Mouse (Mus musculus) heart, postnatal 0 days (tissue): ENCODE measurements around the gene Snx30. TPM values are rescaled to one million over a fixed set of nuclear protein-coding genes. Genes with fewer than 3 reads are reported as not detected.

Experiments
- ATAC-seq: fragments of 200-750 bp; cut with Nextera tagmentation; 2 replicates; pipeline ENCODE4 v1.8.0; 2017; ENCODE audit warnings: low read depth, moderate number of reproducible peaks, moderate library complexity; ENCODE audit not compliant: insufficient read depth
- DNase-seq: peaks from one replicate; pipeline ENCODE4 v3.0.0-alpha.2; 2016; ENCODE audit warnings: low spot score
- H3K27ac ChIP-seq: fragments of 300-500 bp; sonication (generic); 2 replicates; pipeline ENCODE4 v1.5.1; 2014; ENCODE audit warnings: low read depth, mild to moderate bottlenecking
- H3K27me3 ChIP-seq: fragments of 300-500 bp; sonication (generic); 2 replicates; pipeline ENCODE4 v1.6.1; 2014; ENCODE audit warnings: low read length, mixed read lengths; ENCODE audit not compliant: control insufficient read depth, insufficient read depth
- H3K36me3 ChIP-seq: fragments of 300-500 bp; sonication (generic); replicated peaks from 2 replicates; pipeline ENCODE4 v1.6.1; 2014; ENCODE audit warnings: low read length, mixed read lengths; ENCODE audit not compliant: control insufficient read depth, insufficient read depth
- H3K4me1 ChIP-seq: fragments of 300-500 bp; sonication (generic); 2 replicates; pipeline ENCODE4 v1.6.1; 2014; ENCODE audit warnings: antibody characterized with exemption; ENCODE audit not compliant: control insufficient read depth, insufficient read depth
- H3K4me2 ChIP-seq: fragments of 300-500 bp; sonication (generic); 2 replicates; pipeline ENCODE4 v1.6.1; 2014; ENCODE audit warnings: low read depth, mild to moderate bottlenecking, low read length, moderate library complexity
- H3K4me3 ChIP-seq: fragments of 300-500 bp; sonication (generic); 2 replicates; pipeline ENCODE4 v1.5.1; 2014; ENCODE audit warnings: low read depth, low read length
- H3K9ac ChIP-seq: fragments of 300-500 bp; sonication (generic); replicated peaks from 2 replicates; pipeline ENCODE4 v1.6.1; 2014; ENCODE audit warnings: low read depth, low read length, mixed read lengths
- H3K9me3 ChIP-seq: fragments of 300-500 bp; sonication (generic); replicated peaks from 2 replicates; pipeline ENCODE4 v1.6.1; 2016; ENCODE audit warnings: low read length; ENCODE audit not compliant: control insufficient read depth
- CTCF ChIP-seq: IDR thresholded peaks from 2 replicates; pipeline ENCODE4 v1.5.1; 2016; ENCODE audit warnings: antibody characterized with exemption, control low read depth, low read depth
- EP300 ChIP-seq: IDR thresholded peaks from 2 replicates; pipeline ENCODE4 v1.6.1; 2016; ENCODE audit warnings: antibody characterized with exemption, low read depth
- WGBS: fragments of 180-500 bp; shearing (Covaris S2); extraction: QIAGEN DNeasy Blood & Tissue Kit; methylation state at CpG from one replicate; pipeline ENCODE4 v1.1.7; 2014; 5-methylcytosine and 5-hydroxymethylcytosine counted together
- polyA plus RNA-seq: library from polyadenylated mRNA; unstranded; fragments of >200 nt; fragmentation: Nextera tagmentation; extraction: Ambion mirVana; gene quantifications from 2 replicates; pipeline ENCODE4 v1.2.1, GENCODE M21; 2015
- total RNA-seq: library from RNA; depleted of rRNA; stranded (reverse); fragments of >200 nt; gene quantifications from 2 replicates; pipeline ENCODE4 v1.2.3, GENCODE M21; 2014; ENCODE audit warnings: low replicate concordance

The Snx30 gene
- total and polyA plus RNA-seq, 2 experiments from 2014 or later = 2.9 to 4.5 TPM

DNA sequence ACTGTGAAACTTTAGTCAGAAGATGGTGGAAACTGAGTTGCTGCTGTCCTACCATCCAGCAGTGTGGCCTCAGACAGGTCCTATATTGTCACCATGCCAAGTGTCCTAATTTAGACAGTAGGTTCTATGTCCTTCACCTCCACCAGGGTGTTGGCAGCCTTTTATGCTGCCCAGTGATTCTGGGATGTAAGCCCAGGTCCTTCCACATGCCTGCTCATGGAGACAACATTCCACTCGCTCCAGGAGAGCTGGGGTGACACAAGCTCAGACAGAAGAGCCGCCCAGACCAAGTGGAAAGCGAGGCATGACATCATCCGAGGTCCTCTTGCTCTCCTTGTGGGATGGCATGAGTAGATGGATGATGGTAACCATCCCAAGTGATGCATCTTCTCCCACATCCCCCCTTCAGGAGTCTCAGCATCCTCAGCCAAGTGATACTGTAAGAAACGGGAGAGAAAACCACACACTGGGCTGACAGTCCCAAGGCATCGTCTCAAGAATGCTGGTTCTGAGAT is 84.5 kb downstream of the Snx30 start:
- peak; percentile 93 for ATAC-seq
- 38% methylated on average over 6 of the region's 6 CpGs for WGBS
- peak overlapping the region; percentile 81 for H3K27ac ChIP-seq
- peaks cover 21% of the 10 kb centered on the region for H3K36me3 ChIP-seq
- H3K9me3 ChIP-seq = no peaks in the 10 kb centered on the region
- H3K4me3 ChIP-seq = no peak overlapping the region
- peak; percentile 67 for DNase-seq
- no peak overlapping the region for H3K4me2 ChIP-seq
- H3K9ac ChIP-seq = no peak overlapping the region
- peaks cover 34% of the 10 kb centered on the region for H3K4me1 ChIP-seq
- no peaks in the 10 kb centered on the region for H3K27me3 ChIP-seq
- TF ChIP-seq EP300 (peak; percentile 70; the same call in 1 of the 2 replicates), CTCF (no peak)

DNA sequence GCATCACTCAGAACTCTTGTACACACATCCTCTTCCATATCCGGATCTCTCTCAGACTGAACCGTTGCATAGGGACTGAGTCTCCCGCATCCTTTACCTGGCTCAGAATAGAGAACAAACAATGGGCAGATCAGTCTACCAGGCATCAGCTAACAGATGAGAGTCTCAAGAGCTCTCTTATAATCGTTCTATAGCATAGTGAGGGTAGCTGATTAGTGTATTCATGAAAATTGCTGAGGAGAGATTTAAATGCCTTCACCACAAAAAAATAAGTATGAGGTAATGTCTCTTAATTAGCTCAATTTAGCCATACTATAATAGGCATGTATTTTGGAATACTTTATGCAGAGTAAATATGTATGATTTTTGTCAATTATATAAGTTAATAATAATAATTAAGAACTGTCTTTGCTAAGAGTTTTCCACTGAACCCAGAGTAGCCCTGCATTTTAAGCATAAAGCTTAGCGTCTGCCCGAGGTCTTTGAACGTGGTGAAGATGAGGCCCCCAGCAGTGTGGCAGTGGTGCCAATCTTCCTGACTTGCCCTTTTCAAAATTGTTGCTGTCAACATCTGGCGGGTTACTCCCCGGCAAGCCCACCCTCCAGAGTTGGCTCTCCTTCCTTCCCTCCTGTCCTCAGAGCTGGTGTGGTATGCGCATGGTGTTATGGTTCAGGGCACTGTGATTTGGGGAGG is 86.2 kb downstream of the Snx30 start:
- TF ChIP-seq EP300 (no peak), CTCF (no peak)
- Histone ChIP-seq H3K9me3 (no peaks in the 10 kb centered on the region), H3K27ac (peak overlapping the region; percentile 81), H3K4me3 (no peak overlapping the region), H3K9ac (no peak overlapping the region; the same call in 1 of the 2 replicates), H3K4me2 (no peak overlapping the region), H3K36me3 (peaks cover 21% of the 10 kb centered on the region), H3K27me3 (no peaks in the 10 kb centered on the region), H3K4me1 (peaks cover 34% of the 10 kb centered on the region)
- WGBS = 74% methylated on average over 10 of the region's 10 CpGs
- ATAC-seq (no peak), DNase-seq (no peak)

DNA sequence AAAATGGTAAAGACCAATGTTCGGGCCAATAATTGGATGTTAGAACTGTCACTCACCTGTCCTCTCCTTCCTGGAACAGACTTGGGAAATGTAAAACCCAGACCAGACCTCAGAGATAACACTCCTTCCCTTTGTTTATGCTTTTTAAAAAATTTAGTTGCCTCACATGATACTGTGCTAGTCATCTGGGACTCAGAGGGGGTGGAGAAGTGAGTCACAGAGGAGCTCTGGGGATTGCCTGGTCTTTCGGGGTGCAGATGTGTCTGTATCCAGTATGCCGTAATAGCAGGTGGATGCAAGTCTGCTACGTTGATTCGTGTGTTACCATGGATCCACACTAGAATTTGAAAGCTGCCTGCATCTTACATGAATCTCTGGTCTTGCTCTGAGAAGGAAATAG is 87.1 kb downstream of the Snx30 start:
- DNase-seq = no peak
- no peak for ATAC-seq
- 93% methylated on average over 5 of the region's 5 CpGs for WGBS
- Histone ChIP-seq H3K9ac (no peak overlapping the region), H3K36me3 (peaks cover 21% of the 10 kb centered on the region), H3K27me3 (no peaks in the 10 kb centered on the region), H3K9me3 (no peaks in the 10 kb centered on the region), H3K4me1 (peaks cover 37% of the 10 kb centered on the region), H3K27ac (0 out of 2 replicates have a peak overlapping the region, but pooled peaks have one; percentile 69), H3K4me2 (no peak overlapping the region), H3K4me3 (no peak overlapping the region)
- TF ChIP-seq EP300 = no peak

DNA sequence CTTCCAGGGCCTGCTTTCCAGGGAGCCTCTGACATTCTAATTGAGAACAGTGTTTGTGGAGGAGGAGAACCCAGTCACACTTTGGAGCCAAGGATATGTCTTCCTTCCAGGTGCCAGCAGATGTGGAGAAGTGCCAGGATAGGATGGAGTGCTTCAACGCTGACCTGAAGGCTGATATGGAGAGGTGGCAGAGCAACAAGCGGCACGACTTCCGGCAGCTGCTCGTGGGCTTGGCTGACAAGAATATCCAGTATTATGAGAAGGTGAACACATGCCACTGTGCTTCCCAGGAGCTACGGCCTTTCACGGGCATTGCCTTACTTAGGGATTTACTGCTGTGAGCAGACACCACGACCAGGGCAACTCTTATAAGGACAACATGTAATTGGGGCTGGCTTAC is 88.8 kb downstream of the Snx30 start:
- Histone ChIP-seq H3K27me3 (no peaks in the 10 kb centered on the region), H3K36me3 (peaks cover 25% of the 10 kb centered on the region), H3K27ac (peak overlapping the region; percentile 69), H3K4me2 (no peak overlapping the region), H3K9me3 (no peaks in the 10 kb centered on the region), H3K4me1 (peaks cover 48% of the 10 kb centered on the region), H3K9ac (no peak overlapping the region), H3K4me3 (no peak overlapping the region)
- ATAC-seq (no peak), DNase-seq (peak; percentile 51)
- WGBS = 54% methylated on average over 8 of the region's 8 CpGs
- TF ChIP-seq CTCF (no peak), EP300 (no peak)

DNA sequence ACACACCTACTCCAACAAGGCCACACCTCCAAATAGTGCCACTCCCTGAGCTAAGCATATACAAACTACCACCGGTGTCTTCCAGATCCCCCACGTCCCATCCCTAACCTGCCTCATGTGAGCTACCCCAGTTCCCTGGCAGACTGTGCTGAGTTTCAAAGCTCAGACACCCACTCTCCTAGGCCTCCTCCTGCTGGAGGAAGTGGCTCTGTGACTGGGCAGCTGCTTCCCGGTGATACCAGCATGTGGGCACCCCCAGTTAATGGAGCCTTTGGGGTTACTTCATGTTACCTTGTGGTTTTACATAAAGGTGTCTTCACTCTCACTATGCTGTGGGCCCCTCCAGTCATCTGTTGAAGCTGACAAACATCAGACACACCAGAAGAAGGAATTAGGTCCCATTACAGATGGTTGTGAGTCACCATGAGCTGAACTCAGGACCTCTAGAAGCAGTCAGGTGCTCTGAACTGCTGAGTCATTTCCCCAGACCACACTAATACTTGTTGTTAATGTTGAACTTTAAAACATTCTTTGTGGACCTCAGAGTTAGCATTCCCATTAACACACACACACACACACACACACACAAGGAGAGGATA is 89.4 kb downstream of the Snx30 start:
- H3K27me3 ChIP-seq = no peaks in the 10 kb centered on the region
- 91% methylated on average over 3 of the region's 3 CpGs for WGBS
- peaks cover 42% of the 10 kb centered on the region for H3K4me1 ChIP-seq
- peaks cover 26% of the 10 kb centered on the region for H3K36me3 ChIP-seq
- no peak overlapping the region for H3K4me3 ChIP-seq
- ATAC-seq (no peak), DNase-seq (no peak)
- H3K4me2 ChIP-seq = no peak overlapping the region
- no peak for TF ChIP-seq CTCF
- TF ChIP-seq EP300 = no peak
- H3K9ac ChIP-seq = no peak overlapping the region
- no peaks in the 10 kb centered on the region for H3K9me3 ChIP-seq
- H3K27ac ChIP-seq = peak overlapping the region; percentile 69
